Mouse (Mus musculus): ENCODE data around the gene Itga2. TPM values are rescaled to one million over a fixed set of nuclear protein-coding genes. Genes with fewer than 3 reads are reported as not detected.

Itga2 gene
- total and polyA plus RNA-seq, 3 experiments, result under 0.01 TPM; not detected in 2

DNA sequence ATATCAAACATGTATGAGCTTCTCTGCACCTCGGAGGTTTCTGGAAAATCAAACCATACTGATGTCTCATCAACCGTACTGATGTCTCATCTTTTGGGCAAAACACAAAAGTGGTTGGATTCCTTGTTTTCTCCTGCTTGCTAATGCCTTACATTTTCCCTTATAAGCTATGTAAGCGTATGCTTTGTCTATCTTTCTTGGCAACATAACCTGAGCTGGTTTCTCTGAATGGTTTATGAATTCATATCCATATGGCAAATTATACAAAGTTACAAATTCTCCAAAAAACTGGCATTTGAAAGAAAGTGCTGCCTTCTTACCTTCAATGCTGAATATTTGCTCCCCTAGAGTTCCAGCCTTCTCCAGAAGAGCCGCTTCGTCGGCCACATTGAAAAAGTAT lies 57.2 kb downstream of the Itga2 start:
- TF ChIP-seq SMC3 (IDR thresholded peaks at IDR 0.05; ENCODE audit: low read depth, low read length), result no peak
- TF ChIP-seq MAZ (IDR thresholded peaks at IDR 0.05; ENCODE audit: low read depth, low read length), result no peak
- TF ChIP-seq RCOR1 (IDR thresholded peaks at IDR 0.05; ENCODE audit: low read depth, low read length), result no peak
- no peak for TF ChIP-seq CHD2 (IDR thresholded peaks at IDR 0.05; ENCODE audit: low read length)
- no peak for TF ChIP-seq KAT2A (conservative IDR thresholded peaks at IDR 0.05; ENCODE audit: low read depth, low read length)
- H3K27me3 ChIP-seq (ENCODE audit: control insufficient read depth in 1 of 2, insufficient read depth in 2 of 2, low read length in 2 of 2), result no peaks in the 10 kb centered on the region
- no peaks in the 10 kb centered on the region for H3K9me3 ChIP-seq (replicated peaks; ENCODE audit: insufficient read depth, low read length)
- no peaks in the 10 kb centered on the region for H3K4me1 ChIP-seq (ENCODE audit: control insufficient read depth in 1 of 2, insufficient read depth in 2 of 2, low read length in 2 of 2)
- no peaks in the 10 kb centered on the region for H3K79me2 ChIP-seq (ENCODE audit: control insufficient read depth, insufficient read depth, low read length, poor library complexity)
- no peak for DNase-seq (ENCODE audit: low read depth, low spot score)
- no peak overlapping the region for H3K27ac ChIP-seq (ENCODE audit: control insufficient read depth, low read depth, low read length)
- no peaks in the 10 kb centered on the region for H3K36me3 ChIP-seq (ENCODE audit: control insufficient read depth in 1 of 2, insufficient read depth in 2 of 2, low read length in 2 of 2)
- no peak overlapping the region for H3K9ac ChIP-seq (ENCODE audit: control insufficient read depth, low read depth, low read length, poor library complexity, severe bottlenecking)
- H3K4me3 ChIP-seq (ENCODE audit: control insufficient read depth in 1 of 2, insufficient read depth in 1 of 2, low read depth in 2 of 2, low read length in 2 of 2), result no peak overlapping the region

DNA sequence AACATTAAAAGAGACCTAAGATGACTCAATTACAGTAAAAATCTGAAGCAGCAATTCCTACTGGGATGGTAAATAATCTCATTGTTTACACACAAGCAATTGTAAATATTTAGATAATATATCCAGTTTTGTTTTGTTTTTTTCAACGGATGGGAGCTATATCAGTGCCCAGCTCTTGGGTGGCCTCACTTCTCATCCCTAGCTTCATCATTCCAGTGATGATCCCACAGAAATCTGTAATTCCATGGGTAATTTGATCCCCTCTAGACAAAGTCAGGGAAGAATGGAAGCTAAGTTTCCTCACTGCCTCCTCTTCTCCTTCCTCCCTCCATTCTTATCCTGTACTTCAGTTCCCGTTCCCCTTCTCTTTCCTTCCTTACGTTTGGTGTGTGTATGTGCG lies 74.4 kb downstream of the Itga2 start:
- DNase-seq (ENCODE audit: low read depth, low spot score), result no peak
- TF ChIP-seq MAFK (IDR thresholded peaks at IDR 0.05; ENCODE audit: borderline replicate concordance, low read depth, low read length) (no peak), SIN3A (IDR thresholded peaks at IDR 0.05; ENCODE audit: low read length) (no peak), BHLHE40 (IDR thresholded peaks at IDR 0.05; ENCODE audit: borderline replicate concordance, low read depth, low read length) (no peak), RAD21 (IDR thresholded peaks at IDR 0.05; ENCODE audit: low read depth, low read length) (no peak), NRF1 (IDR thresholded peaks at IDR 0.05; ENCODE audit: insufficient read depth, low read depth, low read length, poor library complexity, severe bottlenecking) (no peak), MAX (IDR thresholded peaks at IDR 0.05; ENCODE audit: low read length) (no peak), GABPA (IDR thresholded peaks at IDR 0.05; ENCODE audit: low read depth, low read length) (no peak), ETS1 (IDR thresholded peaks at IDR 0.05; ENCODE audit: low read depth, low read length) (no peak), MXI1 (IDR thresholded peaks at IDR 0.05; ENCODE audit: low read depth, low read length) (no peak), NELFE (IDR thresholded peaks at IDR 0.05; ENCODE audit: low read depth, low read length) (no peak), POLR2AphosphoS2 (IDR thresholded peaks at IDR 0.05; ENCODE audit: low read length) (no peak), USF1 (IDR thresholded peaks at IDR 0.05; ENCODE audit: low read depth, low read length) (no peak), TBP (IDR thresholded peaks at IDR 0.05; ENCODE audit: low read depth, low read length) (no peak), ZKSCAN1 (IDR thresholded peaks at IDR 0.05; ENCODE audit: low read depth, low read length) (no peak), POLR2A (IDR thresholded peaks at IDR 0.05; ENCODE audit: control insufficient read depth in 1 of 2, insufficient read depth in 1 of 2, low read depth in 1 of 2, low read length in 2 of 2, poor library complexity in 1 of 2) (no peak), MYB (IDR thresholded peaks at IDR 0.05; ENCODE audit: low read depth, low read length) (no peak), GATA1 (IDR thresholded peaks at IDR 0.05; ENCODE audit: low read depth, low read length) (no peak), ZC3H11A (IDR thresholded peaks at IDR 0.05; ENCODE audit: low read depth, low read length) (no peak)
- Histone ChIP-seq H3K9me3 (replicated peaks; ENCODE audit: insufficient read depth, low read length) (no peaks in the 10 kb centered on the region), H3K36me3 (ENCODE audit: control insufficient read depth in 1 of 2, insufficient read depth in 2 of 2, low read length in 2 of 2) (no peaks in the 10 kb centered on the region), H3K9ac (ENCODE audit: control insufficient read depth, low read depth, low read length, poor library complexity, severe bottlenecking) (no peak overlapping the region), H3K79me2 (ENCODE audit: control insufficient read depth, insufficient read depth, low read length, poor library complexity) (no peaks in the 10 kb centered on the region), H3K27ac (ENCODE audit: control insufficient read depth, low read depth, low read length) (no peak overlapping the region), H3K27me3 (ENCODE audit: control insufficient read depth in 1 of 2, insufficient read depth in 2 of 2, low read length in 2 of 2) (no peaks in the 10 kb centered on the region; a peak in 1 of 4 replicates), H3K4me3 (ENCODE audit: control insufficient read depth in 1 of 2, insufficient read depth in 1 of 2, low read depth in 2 of 2, low read length in 2 of 2) (no peak overlapping the region), H3K4me1 (ENCODE audit: control insufficient read depth in 1 of 2, insufficient read depth in 2 of 2, low read length in 2 of 2) (no peaks in the 10 kb centered on the region)

Measured in MEL (cell line).